Mouse (Mus musculus) left cerebral cortex, adult 2 months (tissue): Measurements from ENCODE around the gene Adcy2. TPM values are rescaled to one million over a fixed set of nuclear protein-coding genes. Genes with fewer than 3 reads are reported as not detected.

Source experiments
- DNase-seq, 2 experiments: peaks; one replicate each; pipeline ENCODE4 v3.0.0; 2021 to 2022; ENCODE audit warnings: low spot score in 2 of 2, mixed read lengths in 1 of 2; ENCODE audit errors: extremely low spot score in 1 of 2
- H3K27ac ChIP-seq: fragments of 200-600 bp; 2 replicates; pipeline ENCODE4 v1.8.1; 2022
- H3K4me3 ChIP-seq: fragments of 200-600 bp; 2 replicates; pipeline ENCODE4 v1.8.1; 2022
- CTCF ChIP-seq: fragments of 200-600 bp; IDR thresholded peaks from 2 replicates; pipeline ENCODE4 v1.8.1; 2022; ENCODE audit warnings: antibody characterized with exemption, mild to moderate bottlenecking, moderate library complexity
- intact Hi-C: fragments of 180-260 bp; cut with DNase I; formaldehyde crosslinking; loops from one replicate; pipeline ENCODE4 v1.15.1; 2025
- total RNA-seq, 2 experiments: library from RNA; stranded (reverse); gene quantifications; 2 replicates each; pipeline ENCODE4 v1.2.3; 2021

Gene Adcy2
- total RNA-seq, 2 experiments from 2014 or later = 130 to 135 TPM

GRCm38 (mm10) chr13:68867940-68868655, 131.2 kb downstream of the Adcy2 start:
- TF ChIP-seq CTCF = no peak
- no peak for DNase-seq
- no peak overlapping the region for H3K4me3 ChIP-seq
- H3K27ac ChIP-seq = peak overlapping the region; percentile 69
- intact Hi-C loops = loop anchor here (5.0 kb wide), 1 partner anchor 51 kb away; no protein-coding TSS in a partner anchor

GRCm38 (mm10) chr13:68860036-68860435, 139.3 kb downstream of the Adcy2 start:
- Histone ChIP-seq H3K4me3 (no peak overlapping the region), H3K27ac (no peak overlapping the region)
- TF ChIP-seq CTCF = no peak
- DNase-seq = no peak
- intact Hi-C loops = no loop called here

GRCm38 (mm10) chr13:68848265-68848664, 151.1 kb downstream of the Adcy2 start:
- TF ChIP-seq CTCF = no peak
- H3K4me3 ChIP-seq = no peak overlapping the region
- H3K27ac ChIP-seq = 0 out of 2 replicates have a peak overlapping the region, but pooled peaks have one; percentile 41
- no peak for DNase-seq
- intact Hi-C loops = no loop called here

GRCm38 (mm10) chr13:68839517-68839916, 159.8 kb downstream of the Adcy2 start:
- Histone ChIP-seq H3K27ac (no peak overlapping the region), H3K4me3 (no peak overlapping the region)
- no peak for TF ChIP-seq CTCF
- no peak for DNase-seq
- intact Hi-C loops = no loop called here

GRCm38 (mm10) chr13:68836183-68836582, 163.2 kb downstream of the Adcy2 start:
- no peak for DNase-seq
- no peak; the same call in 1 of the 2 replicates for TF ChIP-seq CTCF
- no peak overlapping the region for H3K4me3 ChIP-seq
- intact Hi-C loops = no loop called here
- no peak overlapping the region for H3K27ac ChIP-seq

GRCm38 (mm10) chr13:68835424-68836045, 163.8 kb downstream of the Adcy2 start:
- no peak for TF ChIP-seq CTCF
- H3K27ac ChIP-seq = no peak overlapping the region; the same call in 1 of the 2 replicates
- H3K4me3 ChIP-seq = no peak overlapping the region
- intact Hi-C loops = no loop called here
- DNase-seq = no peak

GRCm38 (mm10) chr13:68832141-68832540, 167.2 kb downstream of the Adcy2 start:
- no peak overlapping the region for H3K4me3 ChIP-seq
- DNase-seq = no peak
- H3K27ac ChIP-seq = no peak overlapping the region
- intact Hi-C loops = no loop called here
- TF ChIP-seq CTCF = no peak

GRCm38 (mm10) chr13:68830030-68830759, 169.1 kb downstream of the Adcy2 start:
- H3K27ac ChIP-seq = 0 out of 2 replicates have a peak overlapping the region, but pooled peaks have one; percentile 4
- no peak for TF ChIP-seq CTCF
- DNase-seq = no peak

GRCm38 (mm10) chr13:68828441-68828840, 170.9 kb downstream of the Adcy2 start:
- no peak for DNase-seq
- no peak for TF ChIP-seq CTCF
- intact Hi-C loops = no loop called here
- Histone ChIP-seq H3K27ac (no peak overlapping the region; the same call in 1 of the 2 replicates), H3K4me3 (no peak overlapping the region)

More at GRCm38 (mm10) chr13:68830030-68830759, 169.1 kb downstream of the Adcy2 start:
- intact Hi-C loops = no loop called here
- no peak overlapping the region for H3K4me3 ChIP-seq

- DNase-seq = no peak
- TF ChIP-seq CTCF = no peak
- intact Hi-C loops = no loop called here
- Histone ChIP-seq H3K4me3 (no peak overlapping the region), H3K27ac (no peak overlapping the region)
These were observed 172.9 kb downstream of the Adcy2 start for GRCm38 (mm10) chr13:68826461-68826860.

GRCm38 (mm10) chr13:68820858-68821579, 178.3 kb downstream of the Adcy2 start:
- intact Hi-C loops = no loop called here
- H3K27ac ChIP-seq = no peak overlapping the region
- no peak overlapping the region for H3K4me3 ChIP-seq

More at GRCm38 (mm10) chr13:68820858-68821579, 178.3 kb downstream of the Adcy2 start:
- TF ChIP-seq CTCF = no peak
- no peak for DNase-seq
